Mouse (Mus musculus): ENCODE results near the gene Josd2. TPM values are rescaled to one million over a fixed set of nuclear protein-coding genes. Genes with fewer than 3 reads are reported as not detected.

Gene Josd2
- total RNA-seq (2022) = 100 to 1,000 TPM in 2 of 4 experiments, 10 to 100 TPM in 2; 97.1 to 114 (median 103) TPM

DNA sequence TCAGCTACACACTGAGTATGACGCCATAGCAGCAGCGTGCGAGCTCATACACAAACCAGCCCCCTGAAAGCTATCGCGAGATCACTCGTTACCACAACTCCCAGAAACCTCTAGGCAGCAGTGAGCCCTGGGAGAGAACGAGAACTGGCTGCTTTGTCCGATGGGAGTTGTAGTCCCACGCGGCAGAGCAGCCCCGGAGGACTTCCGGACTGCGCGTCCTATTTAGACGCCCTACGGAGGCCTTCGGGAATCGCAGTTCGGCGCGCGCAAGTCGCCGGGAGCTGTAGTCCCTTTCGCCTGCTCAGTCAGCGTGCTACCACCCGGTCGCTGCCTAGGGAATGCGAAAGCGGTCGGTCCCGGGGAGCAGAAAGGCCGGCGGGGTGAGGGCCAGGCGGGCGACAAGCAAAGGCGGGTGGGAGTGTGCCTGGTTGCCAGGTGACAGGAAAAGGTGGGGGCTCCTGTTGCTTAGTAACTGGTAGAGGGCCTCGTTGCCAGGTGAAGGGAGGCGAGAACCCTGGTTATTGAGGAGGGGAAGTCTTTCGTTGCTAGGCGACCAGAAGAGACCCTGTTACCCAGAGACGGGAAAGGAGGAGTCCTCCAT is at the start of gene Josd2:
TSS of gene Josd2 (plus strand) at position 170 of the 601 bp plus-strand sequence.
- peak; percentile 98 for DNase-seq (ENCODE audit: low spot score in 2 of 2)

DNA sequence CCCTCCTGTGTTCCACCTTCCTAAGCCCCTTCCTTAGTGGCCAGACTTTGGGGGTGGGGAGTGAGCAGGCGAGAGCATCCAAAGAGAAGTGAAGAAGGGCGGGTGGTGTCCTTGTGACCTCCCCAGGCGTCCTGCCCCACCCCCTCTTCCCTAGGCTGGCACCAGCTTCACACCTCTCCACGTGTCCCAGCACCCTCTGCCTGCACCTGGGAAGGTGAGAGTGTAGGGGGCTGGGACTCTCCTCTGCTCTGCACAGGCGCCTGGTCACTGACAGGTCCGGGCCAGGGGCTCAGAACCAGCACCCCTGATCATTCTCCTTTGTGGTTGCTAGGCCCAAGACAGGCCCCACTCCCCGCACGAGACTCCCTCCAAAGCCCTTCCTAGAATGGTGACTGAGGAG is 40.1 kb upstream of the Josd2 start:
- no peak for DNase-seq (ENCODE audit: low spot score in 2 of 2)

DNA sequence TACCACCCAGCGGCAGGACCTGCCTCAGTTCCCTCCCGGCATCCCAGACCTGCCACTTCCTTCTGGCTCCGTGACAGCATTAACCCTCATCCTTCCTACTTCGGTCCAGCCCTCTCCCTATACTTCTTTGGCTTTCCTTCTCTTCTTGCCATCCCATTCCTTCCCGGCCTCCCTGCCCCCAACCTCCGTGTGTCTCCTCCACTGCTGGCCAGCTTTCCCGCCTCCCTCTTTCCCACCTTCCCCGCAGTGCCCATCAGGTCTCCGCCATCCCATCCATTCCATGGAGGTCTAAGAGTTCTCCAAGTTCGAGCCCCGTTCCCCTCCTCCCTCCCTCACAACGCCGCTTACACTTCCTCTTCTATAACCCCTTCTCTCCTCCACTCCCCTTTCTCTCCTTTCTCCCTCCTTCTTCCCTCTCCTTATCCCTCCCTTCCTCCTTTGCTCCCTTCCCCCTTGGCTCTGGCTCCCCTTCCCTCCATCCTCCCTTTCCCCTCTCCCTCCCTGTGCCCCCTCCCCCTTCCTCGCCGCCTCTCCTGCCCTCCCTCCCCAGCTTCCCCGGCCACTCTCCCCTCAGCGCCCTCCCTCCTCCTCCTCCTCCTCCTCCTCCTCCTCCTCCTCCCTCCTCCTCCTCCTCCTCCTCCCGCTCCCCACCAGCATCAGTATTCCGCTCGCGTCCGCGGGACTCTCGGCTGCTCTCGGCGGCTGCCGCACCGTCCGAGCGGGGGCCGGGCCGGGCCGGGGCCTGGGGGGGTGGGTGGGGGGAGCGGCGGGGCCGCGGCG is 39.4 kb upstream of the Josd2 start:
- DNase-seq (ENCODE audit: low spot score in 2 of 2) = no peak

DNA sequence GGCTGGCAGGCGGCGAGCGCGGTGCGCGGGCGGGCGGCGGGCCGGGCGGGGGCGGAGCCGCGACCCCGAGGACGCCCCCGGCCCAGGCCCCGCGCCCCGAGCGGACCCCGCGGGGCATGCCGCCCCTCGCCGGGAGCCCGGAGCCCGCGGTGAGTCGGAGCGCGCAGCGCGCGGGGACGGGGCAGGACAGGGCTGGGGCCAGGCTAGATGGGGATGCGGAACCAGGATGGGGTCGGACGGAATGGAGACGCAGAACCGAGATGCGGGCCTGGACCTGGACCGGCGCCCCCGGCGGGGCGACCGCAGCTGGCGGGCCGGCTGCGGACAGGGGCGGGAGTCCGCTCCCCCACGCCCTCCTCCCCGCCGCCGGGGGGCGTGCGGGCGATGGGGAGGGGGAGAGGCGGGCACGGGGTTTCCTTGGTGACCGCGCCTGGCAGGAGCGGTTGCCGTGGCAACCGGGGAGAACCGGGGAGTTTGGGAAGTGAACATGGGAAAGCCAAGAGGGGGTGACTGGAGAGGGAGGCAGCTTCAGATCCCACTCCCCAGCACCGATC is 38.7 kb upstream of the Josd2 start, which contains the start of gene Lrrc4b:
TSS of gene Lrrc4b (plus strand) at position 51 of the 554 bp plus-strand sequence.
- DNase-seq (ENCODE audit: low spot score in 2 of 2) = peak; percentile 70 to 71

DNA sequence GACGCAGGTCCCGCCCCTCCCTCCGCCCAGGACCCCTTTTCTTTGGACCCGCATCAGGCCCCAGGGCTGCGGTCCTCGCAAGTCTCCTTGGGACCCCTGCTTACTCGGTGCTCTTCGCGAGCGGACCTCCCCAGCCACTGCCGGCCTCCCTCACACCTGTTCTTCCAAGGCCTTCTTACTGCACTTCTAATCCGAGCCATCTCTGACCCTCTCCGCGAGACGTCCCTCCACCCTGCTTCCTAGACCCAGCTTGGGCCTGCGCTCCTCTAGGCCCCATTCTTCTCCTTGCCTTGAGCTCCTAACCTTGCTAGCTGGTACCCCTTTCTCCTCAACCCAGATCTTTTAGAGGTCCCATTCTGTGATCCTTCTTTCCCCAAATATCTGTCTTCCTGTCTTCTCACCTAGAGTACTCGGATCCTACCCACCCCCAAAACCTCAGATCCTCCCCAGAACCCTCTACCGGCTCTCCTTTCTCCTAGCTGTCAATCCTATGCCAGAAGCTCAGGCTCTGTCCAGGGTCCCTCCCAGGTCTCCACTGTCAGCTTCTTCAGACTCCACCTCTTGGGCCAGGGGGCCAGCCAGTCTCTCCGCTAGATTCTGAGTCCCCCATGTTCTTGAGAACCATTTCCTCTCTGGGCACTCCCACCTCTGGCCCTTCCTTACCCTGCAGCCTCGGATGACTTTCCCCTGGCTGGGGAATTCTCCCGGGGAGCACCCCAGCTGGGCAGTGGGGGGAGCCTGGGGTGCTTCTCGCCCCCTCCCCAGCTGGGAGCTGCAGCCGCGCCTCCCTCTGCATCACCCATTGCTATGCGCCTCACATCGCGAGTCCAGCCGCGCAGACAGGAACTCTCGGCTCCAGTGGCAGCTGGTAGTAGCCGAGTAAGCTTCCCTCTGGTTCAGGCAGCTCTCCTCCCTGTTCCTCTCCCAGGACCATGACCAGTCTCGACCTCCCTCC is 38.0 kb upstream of the Josd2 start:
- DNase-seq (ENCODE audit: low spot score in 2 of 2) = no peak

DNA sequence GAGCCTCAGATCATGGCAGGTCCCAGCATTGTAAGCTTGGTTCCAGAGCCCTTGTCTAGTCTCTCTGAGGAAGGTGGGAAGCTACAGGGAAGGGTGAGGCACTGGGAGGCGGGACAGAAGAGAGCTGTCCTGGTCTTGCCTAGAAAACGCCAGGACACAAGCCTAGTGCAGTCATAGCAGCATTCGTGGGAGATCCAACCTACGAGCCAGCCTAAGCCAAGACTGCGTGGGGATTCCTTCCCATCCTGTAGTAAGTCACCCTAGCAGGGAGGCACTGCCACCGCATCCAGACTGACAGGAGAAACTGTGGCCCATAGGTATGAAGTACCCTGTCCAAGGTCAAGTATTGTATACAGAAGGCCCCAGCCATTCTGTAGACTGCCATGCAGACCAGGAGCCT is 35.2 kb upstream of the Josd2 start:
- DNase-seq (ENCODE audit: low spot score in 2 of 2) = no peak

DNA sequence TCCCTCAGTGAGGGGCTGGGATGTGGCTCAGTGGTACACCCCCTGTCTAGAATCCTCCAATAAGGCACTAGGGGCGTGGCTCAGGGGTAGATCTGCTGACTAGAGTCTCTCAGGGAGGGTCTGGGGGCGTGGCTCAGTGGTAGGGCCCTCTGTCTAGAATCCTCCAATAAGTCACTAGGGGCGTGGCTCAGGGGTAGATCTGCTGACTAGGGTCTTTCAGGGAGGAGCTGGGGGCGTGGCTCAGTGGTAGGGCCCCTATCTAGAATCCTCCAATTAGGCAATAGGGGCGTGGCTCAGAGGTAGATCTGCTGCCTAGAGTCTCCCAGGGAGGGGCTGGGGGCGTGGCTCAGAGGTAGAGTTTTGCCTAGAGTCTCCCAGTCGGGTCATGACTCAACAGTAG is 34.4 kb upstream of the Josd2 start:
- no peak for DNase-seq (ENCODE audit: low spot score in 2 of 2)

DNA sequence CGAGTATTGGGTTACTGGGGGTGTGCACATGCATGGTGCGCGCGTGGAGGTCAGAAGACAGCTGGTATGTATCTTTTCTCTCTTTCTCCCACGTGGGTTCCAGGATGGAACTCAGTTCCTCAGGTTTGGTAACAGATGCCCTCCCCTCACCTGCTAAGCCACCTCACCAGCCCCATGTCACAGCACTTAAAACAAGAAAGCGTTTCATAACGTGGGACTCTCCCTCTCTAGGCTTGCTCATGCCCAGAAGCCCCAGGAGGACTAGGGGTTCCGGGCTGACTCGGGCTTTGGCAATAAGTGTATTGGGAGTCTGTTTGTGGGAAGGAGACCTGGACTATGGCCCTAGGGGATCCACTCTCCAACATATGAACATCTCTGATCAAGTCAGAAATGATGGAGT is 33.7 kb upstream of the Josd2 start:
- DNase-seq (ENCODE audit: low spot score in 2 of 2) = no peak

DNA sequence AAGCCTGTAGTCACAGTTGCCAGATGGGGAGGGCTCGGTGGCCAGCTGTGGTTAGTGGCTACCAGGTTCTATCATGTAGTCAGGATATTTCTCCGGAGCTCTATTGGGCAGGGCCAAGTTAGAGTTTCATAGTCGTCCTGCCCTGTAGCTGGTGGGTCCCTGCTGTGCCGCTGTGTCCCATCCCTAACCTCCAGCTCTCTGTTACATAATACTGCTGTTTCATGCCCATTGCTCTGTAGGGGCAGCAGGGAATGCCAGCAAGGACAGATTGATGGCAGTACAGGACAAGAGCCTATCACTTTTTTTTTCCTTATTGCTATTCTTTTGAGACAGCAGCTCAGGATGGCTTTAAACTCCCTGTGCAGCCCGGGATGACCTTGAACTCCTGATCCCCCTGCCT is 32.0 kb upstream of the Josd2 start:
- no peak for DNase-seq (ENCODE audit: low spot score in 2 of 2)

DNA sequence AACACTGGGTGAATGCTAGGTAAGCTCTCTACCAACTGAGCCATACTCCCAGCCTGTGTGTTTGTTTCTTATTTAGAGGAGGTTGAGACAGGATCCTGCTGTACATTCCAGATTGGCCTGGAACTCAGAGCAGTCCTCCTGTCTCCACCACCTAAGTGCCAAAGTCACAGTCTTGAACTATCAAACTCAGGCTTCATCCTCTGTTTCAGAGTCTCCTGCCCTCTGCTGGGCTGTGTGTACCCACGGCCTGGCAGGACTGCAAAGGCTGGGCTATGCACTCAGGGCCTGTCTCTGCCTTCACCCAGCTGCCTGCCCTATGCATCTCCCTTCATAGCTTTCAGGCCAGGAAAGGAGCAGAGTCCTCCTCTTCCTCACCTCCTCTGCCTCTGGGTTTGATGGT is 31.5 kb upstream of the Josd2 start:
- DNase-seq (ENCODE audit: low spot score in 2 of 2) = no peak

DNA sequence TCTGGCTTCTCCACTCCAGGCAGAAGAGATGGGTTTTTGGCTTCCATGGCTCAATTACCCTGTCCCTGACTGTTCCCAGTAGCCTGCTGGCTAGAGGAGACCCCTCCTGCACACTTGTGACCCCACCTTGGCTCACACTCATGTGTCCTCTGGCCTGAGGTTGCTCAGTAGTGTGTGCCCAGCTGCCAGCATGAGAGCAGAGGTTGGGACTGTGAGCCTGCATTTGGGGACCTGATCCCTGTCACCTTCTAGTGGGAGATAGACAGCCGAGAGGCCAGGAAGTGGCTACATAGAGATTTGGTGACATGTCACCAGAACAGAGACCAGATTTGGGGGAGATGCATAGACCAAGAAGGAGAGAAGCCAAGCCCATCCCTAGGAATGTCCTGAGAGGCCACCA is 30.6 kb upstream of the Josd2 start:
- no peak for DNase-seq (ENCODE audit: low spot score in 2 of 2)

DNA sequence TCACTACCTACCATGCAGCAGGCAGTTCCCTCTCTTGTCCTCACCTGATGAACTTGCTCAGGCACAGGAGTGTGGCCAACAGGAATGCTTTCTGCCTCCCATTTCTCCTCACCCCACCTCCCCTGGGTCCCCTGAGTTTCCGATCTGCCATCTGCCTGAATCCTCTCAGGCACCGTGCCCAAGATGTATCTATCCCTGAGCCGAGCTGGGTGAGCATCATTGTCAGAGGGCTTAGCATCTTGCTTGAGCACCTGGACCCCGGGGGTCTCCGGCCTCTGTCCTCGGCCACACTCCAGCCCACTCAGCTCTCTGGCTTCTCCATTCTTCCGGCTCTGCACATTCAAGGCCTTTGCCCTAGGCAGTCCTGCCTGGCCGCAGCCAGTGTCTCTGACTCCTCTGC is 29.8 kb upstream of the Josd2 start:
- DNase-seq (ENCODE audit: low spot score in 2 of 2) = no peak

DNA sequence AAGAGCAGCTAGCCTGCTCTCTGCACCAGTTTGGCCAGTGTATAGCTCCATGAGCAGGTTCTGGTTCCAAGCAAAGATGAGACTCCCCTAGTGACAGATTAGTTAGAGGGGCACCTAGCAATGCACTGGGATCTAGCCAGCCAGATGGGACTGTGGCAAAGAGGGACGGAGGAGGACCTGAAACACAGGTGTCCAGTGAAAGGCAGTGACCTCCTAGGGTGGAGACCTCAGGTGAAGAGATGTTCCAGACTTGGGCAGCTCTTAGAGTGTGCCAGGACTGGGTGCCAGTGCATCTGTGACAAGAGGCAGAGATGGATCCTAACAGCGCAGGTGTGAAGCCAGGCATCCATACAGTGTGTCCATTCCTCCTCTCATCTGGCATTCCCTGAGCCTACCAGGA is 28.1 kb upstream of the Josd2 start:
- no peak for DNase-seq (ENCODE audit: low spot score in 2 of 2)

DNA sequence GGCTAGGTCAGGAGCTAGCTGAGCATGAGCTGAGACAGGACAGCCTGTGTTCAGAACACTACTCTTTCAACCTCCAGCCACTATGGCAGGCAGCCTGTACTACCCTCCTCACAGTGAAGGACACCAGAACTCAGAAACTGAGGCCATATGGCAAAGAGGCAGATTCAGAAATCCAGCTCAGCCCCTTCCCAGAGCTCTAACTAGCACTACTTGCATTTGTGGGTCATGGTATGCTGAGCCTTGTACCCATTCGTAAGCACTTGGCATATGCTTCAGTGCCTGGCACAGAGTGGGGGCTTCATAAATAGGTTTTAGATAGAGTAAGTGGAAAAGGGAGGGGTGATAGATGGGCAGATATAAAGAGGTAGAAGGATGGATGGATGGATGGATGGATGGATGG is 27.3 kb upstream of the Josd2 start:
- no peak for DNase-seq (ENCODE audit: low spot score in 2 of 2)

DNA sequence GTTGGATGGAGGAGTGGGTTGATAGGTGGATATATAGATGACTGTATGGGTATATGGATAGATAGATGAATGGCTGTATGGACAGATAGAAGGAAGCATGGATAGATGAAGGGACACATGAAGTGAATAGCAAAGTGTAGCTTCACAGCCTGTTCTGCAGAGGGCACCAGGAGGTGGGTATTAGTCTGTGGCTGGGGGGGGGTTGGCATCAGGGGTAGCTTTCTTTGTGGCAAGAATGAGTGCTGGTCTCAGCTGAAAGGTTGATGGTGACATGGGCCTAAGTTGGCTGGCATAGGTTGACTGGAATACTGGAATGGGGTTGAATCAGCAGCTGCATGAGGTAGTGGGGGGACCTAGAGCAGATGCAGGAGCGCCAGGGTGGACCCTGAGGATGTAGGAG is 26.6 kb upstream of the Josd2 start:
- no peak for DNase-seq (ENCODE audit: low spot score in 2 of 2)

DNA sequence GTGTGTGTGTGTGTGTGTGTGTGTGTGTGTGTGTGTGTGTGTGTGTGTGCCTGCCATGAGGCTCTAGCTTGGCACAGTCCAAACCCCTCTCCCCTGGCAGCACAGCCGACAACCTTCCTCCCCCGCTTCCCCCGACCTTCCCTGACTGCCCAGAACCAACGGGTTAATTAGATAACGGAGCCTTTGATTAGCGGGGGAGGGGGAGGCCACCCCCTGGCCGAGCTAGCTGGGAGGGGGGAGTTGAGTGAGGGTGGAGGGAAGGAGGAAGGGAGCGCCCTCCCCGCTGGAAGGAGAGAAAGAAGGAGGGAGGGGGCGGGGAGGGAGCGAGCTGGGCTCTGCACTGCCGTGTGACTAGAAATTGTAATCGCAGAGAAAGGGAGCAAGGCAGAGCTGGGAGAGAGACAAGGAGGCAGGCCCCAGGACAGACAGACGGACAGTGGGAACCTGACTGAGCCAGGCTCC is 26.1 kb upstream of the Josd2 start:
- DNase-seq (ENCODE audit: low spot score in 2 of 2) = peak in 1 of 2 experiments; percentile 72

DNA sequence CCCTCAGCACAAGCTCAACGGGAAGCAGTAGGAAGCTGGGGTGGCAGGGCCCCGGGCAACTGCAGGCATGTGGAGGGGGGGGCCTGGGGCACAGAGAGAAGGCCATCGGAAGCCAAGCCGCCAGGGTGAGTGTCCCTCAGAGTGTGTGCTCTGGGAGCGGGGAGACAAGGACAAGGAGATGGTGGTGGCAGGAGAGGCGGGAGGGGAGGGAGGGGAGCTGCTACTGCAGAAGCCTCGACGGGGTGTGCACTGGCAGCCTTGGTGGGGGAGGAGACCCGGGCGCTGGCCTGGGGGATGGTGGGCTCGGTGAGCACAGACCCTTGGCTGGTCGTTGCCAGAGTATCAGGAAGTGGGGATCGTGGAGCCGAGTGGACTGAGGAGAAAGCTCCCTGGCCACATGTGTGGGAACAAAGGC is 25.4 kb upstream of the Josd2 start:
- DNase-seq (ENCODE audit: low spot score in 2 of 2) = no peak

DNA sequence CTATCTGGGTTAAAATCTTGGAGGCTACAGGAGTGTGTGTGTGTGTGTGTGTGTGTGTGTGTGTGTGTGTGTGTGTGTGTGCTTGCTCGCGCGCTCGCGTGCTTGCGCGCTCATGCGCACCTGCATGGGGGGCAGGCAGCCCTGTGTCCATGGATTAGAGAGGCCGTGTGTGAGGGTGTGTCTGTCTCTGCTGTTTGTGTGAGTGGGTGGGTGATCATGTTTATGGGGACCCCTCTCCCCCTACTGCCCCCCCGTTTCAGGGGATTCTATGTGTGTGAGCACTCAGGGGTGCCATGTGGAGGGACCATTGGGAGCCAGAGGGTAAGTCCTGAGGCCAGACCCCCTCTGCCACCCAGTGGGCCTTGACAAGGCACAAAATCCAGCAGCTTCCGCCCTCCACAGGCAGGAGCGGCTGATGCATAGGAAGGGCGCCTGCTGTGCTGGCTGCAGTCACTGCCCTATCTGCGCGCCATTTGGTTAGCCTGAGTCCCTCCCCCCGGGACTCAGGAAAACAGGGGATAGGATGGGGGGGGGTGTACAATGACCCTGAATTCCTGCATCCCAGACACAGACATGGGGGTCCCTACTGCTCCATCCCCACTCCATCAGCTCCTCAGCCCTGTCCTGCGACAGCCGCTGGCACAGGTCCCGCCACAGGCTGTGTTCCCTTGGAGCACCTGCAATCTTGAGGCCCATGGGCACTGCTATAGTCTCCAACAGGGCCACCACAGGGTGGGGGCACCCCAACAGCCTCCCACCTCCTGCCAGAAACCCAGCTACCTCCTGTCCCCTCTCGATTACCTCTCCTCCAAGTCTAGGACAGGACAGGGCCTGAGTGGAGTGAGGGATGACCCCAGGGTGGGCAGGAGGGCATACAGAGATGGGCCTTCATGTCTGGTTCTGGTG is 24.3 kb upstream of the Josd2 start:
- no peak for DNase-seq (ENCODE audit: low spot score in 2 of 2)

DNA sequence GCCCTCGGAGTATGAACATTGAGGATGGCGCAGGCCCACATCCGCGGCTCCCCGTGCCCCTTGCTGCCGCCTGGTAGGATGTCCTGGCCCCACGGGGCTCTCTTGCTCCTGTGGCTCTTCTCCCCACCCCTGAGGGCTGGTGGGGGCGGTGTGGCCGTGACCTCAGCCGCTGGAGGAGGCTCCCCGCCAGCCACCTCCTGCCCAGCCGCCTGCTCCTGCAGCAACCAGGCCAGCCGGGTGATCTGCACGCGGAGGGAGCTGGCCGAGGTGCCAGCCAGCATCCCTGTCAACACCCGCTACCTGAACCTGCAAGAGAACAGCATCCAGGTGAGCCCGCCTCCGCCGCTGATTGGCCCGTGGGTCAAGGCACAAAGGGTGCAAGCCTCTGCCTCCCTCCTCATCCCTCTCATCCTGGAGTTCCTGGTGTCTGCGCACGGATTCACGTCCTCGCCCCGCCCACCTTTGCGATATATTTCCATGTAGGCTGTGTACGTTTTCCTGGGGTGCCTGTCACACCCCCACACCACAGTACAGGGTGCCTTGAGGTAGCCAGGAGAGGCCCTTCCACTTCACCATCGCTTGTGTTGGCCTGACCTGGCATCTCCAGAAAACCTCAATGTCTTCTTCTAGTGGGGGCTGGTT is 22.8 kb upstream of the Josd2 start:
- DNase-seq (ENCODE audit: low spot score in 2 of 2) = no peak

DNA sequence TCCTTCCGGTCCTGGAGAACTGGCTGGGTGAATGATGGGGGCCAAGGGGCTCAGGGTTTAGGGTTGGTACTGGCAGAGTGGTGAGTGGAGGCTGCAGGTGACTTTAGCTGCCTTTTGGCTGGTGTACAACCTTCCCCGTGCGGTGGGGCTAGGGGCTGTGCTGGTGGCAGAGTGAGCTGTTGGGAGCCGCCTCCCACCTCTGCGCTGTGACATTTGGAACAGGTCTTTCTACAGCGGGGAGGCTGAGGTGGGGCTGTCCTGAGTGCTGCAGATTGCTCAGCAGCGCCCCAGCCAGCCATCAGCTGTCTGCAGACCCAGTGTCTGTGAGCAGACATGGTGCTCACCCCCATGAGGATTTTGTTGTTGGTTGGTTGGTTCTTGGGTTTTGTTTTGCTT is 22.3 kb upstream of the Josd2 start:
- no peak for DNase-seq (ENCODE audit: low spot score in 2 of 2)
